Mouse (Mus musculus): ENCODE measurements at regions not wholly inside any gene's neighbourhood (a gene's known extent, or its start where the extent isn't known, plus 50 kb on each side); places are given as distances from the start of the nearest gene placed in this dataset.

- DNase-seq (ENCODE audit: extremely low spot score in 1 of 2, low spot score in 1 of 2), result peak; percentile 13 to 56
Observed at GRCm38 (mm10) chr11:28273299-28273698, 66.4 kb downstream of the Gm6685 start.

- no peak for DNase-seq (ENCODE audit: extremely low spot score in 1 of 2, low spot score in 1 of 2)
Observed at GRCm38 (mm10) chr11:28272571-28272970, 67.1 kb downstream of the Gm6685 start.

All from frontal cortex, adult 2 months (tissue).